Comparison of ENCODE assay signal across 1 mouse cellular context in the genomic region with DNA sequence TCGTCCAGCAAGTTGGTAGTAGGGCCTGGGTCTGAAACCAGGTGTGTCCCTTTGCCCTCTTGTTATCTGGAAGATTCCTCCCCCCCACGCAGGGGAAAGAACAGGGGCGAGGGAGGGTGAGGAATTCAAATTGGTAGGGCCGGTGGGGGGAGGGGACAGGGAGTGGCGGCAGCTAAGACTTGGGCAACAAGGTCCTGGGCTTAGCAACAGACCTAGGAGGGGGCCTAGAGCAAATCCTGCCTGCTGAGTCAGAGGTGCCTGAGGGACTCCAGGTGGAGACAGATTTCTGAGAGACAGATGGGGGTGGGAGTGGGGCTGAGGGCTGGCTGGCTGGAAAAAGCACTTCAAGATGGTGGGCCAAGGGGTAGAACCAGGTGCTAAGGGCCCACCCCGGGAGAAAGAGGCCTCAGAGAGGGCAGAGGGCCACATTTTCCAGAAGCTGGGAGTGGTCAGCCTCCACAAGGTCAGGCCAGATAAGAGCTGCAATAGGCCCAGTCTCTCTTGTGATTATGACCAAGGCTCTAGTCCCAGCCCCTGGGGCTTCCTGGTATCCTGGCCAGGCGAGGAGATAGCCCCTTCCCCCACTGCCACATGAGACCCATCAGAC.
TF ChIP-seq lines count a peak whose summit lies in the region.

No protein-coding gene starts in this region.

TF ChIP-seq in CH12.LX, 34 proteins besides CTCF, POLR2A, EP300 and RAD21 (continued from another document):
- TF ChIP-seq TBP (conservative IDR thresholded peaks at IDR 0.05; ENCODE audit: low read depth, low read length) (no peak), MYC (IDR thresholded peaks at IDR 0.05; ENCODE audit: low read depth, low read length) (no peak), SIN3A (IDR thresholded peaks at IDR 0.05; ENCODE audit: low read length) (no peak), ZKSCAN1 (IDR thresholded peaks at IDR 0.05; ENCODE audit: borderline replicate concordance, low read depth, low read length) (no peak), ZC3H11A (IDR thresholded peaks at IDR 0.05; ENCODE audit: low read depth, low read length) (no peak), TCF12 (IDR thresholded peaks at IDR 0.05; ENCODE audit: low read depth, low read length) (0 out of 2 replicates have a peak, but pooled peaks have one; percentile 19)
